Mouse (Mus musculus) urinary bladder, postnatal 4 days (tissue): Measurements from ENCODE around the gene Birc5.
"Not testable (repeated sequence)": the region's sequence is repeated elsewhere in the genome, so short reads cannot be mapped to it uniquely, and the experiment has no call there.

Experiments
- DNase-seq, 2 experiments: peaks; one replicate each; pipeline ENCODE4 v3.0.0; 2021 to 2022; ENCODE audit warnings: low spot score in 2 of 2

The Birc5 gene

DNA sequence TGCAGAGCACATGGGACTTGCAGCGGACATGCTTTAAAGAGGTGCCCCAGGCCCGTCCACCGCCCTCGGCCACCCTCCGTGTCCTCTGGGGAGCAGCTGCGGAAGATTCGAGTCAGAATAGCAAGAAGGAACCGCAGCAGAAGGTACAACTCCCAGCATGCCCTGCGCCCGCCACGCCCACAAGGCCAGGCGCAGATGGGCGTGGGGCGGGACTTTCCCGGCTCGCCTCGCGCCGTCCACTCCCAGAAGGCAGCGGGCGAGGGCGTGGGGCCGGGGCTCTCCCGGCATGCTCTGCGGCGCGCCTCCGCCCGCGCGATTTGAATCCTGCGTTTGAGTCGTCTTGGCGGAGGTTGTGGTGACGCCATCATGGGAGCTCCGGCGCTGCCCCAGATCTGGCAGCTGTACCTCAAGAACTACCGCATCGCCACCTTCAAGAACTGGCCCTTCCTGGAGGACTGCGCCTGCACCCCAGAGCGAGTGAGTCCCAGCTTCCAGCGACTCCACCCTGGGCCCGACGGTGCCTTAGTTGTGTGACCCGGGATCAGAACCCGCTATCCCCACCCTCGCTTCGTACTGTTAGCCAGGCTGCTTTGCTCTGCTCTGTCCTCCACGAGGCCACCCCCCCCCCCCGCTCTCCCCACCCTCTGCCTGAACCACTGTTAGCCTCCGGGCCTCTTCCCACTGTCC, at the start of gene Birc5:
TSS of gene Birc5 (plus strand) at position 267 of the 687 bp plus-strand sequence.
- peak; percentile 94 to 98 for DNase-seq

DNA sequence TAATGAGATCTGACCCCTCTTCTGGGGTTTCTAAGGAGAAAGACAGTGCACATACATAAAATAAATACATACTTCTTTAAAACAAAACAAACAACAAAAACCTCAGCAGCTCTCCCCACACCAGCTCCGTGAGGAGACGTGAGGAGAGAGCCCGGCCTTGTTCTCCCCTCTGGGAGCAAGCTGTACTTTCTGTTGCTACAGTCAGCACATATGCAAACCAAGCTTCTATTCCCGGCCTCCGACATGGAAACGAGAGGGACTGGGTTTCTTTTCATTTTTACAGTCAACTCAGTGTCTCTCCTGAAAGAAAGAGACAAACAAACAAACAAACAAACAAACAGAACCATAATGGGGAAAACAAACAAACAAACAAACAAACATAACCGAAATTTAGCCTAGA, 49.0 kb upstream of the Birc5 start:
- no peak for DNase-seq

DNA sequence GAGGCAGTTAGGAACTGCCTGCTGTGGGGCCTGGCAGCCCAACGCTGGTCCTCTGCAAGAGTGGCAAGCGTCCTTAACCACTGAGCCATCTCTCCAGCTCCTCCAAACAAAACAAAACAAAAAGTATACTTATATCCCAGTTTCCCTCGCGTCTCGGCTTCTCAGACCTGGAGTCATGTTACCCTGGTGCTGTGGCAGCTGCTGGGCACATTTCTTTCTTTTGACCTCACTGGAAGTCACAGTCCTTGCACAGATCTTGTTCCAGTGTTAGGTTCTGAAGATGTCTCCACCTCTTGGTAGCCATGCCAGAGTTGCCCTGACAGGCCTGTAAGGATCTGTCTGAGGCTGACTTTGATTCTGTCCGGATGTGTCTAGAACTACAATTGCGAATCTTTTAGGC, 47.4 kb upstream of the Birc5 start:
- DNase-seq, result no peak

DNA sequence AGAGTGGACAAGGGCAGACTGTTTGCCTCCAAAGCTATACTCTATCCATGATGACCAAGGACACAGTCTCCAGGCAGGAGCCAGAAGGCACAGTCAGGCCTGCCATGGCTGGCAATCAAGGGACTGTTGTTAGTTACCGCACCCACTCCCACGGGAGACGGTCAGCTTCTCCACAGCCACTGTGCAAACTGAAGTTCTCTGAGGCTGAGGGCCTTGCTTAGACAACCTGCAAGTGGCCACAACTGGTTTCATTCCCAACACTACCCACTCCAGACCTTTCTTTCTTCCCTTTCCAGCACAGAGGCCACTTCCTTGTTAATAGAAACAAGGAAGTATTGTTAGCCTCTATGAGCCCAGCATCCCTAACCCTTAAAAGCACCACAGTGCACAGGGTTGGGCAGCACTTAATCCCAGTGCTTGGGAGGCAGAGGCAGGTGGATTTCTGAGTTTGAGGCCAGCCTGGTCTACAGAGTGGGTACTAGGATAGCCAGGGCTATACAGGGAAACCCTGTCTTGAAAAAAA, 45.8 kb upstream of the Birc5 start:
- no peak for DNase-seq

DNA sequence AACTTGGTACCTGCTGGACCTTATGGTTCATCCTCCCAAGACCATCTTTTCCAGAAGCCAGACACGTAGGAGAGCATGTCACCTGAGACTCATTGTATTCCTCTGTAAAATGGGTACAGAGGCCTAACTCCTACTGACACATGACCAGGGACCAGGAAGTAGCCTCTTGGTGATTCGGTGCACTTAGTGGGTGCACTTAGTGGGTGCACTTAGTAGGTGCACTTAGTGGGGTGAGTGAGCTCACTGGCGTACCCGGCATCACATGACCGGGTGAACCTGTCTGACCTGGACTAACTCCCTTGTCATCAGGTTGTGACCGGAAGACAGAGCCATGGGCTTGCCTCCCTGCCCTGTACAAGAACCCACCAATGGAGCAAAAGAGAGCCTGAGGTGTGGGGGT, 42.3 kb upstream of the Birc5 start:
- DNase-seq, result no peak

DNA sequence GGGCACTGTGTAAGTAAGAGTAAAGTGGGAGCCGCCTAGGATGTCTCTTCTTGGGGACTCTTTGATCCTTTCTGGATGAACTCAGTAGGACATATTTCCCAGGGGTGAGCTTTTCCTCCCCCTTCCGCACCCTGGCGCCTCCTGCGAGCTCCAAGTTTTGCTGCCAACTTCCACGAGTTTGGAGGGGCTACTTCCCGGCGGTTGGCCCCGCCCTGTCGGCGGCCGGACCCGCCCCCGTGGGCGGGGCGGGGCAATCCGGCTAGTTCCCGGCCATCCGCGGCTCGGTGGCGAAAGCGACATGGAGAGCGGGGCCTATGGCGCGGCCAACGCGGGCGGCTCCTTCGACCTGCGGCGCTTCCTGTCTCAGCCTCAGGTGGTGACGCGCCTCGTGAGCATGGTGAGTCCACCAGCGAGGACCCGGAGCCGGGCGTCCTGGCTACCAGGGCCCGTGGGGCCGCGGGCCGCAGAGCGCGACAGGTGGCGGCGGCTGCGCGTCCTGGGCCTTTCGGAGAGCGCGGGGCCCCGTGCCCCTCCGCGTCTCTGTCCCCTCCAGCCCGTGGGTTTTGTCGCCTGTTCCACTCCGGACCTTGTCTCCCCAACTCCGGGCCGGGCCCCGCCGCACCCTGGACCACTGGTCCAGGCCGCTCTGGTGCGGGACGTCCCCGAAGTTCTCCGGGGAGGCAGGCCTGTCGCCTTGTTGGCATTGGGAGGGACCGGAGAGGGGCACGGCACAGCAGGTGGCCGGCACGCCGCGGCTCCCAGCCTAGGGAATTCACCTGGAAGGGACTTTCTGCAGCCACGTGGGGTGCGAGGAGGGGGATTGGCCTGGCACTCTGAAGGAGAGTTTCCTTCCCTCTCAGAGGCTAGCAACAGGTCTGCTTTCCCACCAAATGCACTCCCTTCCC, 39.4 kb upstream of the Birc5 start, which contains the start of the genes Gm20708 and Syngr2:
TSS of gene Gm20708 (plus strand) at position 262 of the 905 bp plus-strand sequence.
TSS of gene Syngr2 (plus strand) at position 262 of the 905 bp plus-strand sequence.
- DNase-seq, result peak in 1 of 2 experiments; percentile 67

DNA sequence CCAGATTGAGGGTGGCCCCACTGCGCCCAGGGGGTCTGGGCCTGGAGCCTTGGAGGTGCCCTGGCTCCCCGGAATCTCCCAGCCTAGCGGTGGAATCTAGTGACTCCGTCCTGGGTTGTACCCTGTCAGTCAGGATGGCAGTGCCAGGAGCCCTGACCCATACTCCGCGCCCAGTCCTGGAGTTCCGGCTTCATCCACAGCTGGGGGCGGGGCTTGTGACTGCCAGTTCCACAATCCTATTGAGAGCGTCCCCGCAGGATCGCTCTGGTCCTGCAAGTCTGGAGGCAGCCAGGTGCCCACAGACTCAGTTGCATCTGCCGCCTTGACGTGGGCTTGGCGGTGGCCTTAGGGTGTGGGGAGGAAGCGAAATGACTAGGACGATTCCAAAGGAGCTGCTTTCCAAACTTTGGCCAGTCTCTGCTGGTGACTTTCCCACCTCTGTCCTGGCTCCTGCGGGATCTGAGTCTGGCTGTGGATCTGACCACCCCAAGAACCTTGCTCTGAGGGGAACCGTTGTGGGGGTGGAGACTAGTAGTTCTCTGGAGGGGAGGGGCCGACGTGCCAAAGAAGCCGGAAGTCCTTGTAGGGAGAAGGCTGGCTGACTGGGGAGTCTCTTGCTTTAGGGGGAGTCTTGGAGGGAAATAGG, 38.5 kb upstream of the Birc5 start:
- peak; percentile 76 to 89 for DNase-seq

DNA sequence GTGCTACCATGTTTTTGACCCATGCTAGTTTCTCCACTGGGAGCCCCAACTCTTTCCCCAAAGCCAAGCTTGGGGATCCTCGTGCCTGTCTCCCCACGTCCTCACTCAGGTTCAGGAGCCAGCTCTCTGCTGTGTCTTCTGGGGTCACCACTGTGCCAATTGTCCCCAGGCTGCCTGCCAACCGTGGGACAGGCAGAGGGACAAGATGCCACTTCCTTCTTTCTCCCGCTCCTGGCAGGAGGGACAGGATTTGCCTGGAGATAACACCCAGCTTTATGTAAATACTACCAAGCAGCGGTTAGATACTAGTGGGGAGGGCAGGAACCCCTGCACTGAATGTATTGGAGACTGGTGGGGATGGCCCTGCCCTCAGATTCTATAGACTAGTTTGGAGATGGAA, 35.2 kb upstream of the Birc5 start:
- no peak for DNase-seq

DNA sequence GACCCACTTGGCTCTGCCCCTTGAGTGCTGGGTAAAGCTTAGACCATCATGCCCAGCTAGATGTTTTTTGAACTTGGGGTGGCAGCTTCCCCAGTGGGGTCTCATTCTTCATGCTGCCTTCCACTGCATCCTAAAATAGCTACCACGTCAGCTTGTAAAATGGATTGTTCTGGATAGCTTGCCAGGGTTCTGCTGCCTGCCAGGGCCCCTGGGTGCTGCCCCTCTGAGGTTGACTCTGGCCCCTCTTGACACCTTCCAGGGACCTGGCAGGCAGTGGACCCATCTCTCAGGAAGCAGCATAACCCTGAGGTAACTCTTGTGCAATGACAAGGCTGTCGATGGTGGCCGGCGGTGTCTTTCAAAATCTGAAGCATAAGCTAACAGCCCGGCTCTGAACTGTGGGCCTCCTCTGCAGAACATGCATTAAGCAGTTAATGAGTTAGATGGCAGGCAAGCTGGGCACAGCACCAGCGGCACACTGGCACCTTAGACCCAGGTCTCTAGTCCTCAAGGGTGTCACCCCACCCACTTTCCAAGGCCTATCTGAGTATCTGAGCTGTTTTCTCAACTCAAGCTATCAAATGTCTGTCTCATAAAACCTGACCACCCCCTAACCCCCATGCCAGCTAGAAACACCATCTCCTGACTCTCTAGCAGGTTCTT, 34.2 kb upstream of the Birc5 start:
- DNase-seq, result no peak

DNA sequence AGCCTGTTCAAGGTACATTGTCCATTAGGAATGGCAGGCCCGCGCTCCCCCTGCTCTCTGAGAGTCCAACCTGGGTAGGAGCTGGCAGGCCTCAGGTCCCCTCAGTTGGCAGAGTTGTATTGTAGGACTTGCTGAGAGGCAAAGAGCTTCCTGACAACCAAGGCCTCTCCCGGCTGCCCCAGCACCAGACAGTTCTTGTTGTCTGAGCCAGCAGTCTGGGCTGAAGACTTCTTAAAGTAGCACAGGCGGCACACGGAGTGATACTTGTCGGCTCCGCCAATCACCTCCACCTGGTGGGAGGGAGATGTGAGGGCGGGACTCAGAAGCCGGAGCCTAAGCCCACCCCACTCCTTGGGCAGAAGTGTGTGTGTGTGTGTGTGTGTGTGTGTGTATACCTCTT, 33.2 kb upstream of the Birc5 start:
- DNase-seq, result not testable (repeated sequence)

DNA sequence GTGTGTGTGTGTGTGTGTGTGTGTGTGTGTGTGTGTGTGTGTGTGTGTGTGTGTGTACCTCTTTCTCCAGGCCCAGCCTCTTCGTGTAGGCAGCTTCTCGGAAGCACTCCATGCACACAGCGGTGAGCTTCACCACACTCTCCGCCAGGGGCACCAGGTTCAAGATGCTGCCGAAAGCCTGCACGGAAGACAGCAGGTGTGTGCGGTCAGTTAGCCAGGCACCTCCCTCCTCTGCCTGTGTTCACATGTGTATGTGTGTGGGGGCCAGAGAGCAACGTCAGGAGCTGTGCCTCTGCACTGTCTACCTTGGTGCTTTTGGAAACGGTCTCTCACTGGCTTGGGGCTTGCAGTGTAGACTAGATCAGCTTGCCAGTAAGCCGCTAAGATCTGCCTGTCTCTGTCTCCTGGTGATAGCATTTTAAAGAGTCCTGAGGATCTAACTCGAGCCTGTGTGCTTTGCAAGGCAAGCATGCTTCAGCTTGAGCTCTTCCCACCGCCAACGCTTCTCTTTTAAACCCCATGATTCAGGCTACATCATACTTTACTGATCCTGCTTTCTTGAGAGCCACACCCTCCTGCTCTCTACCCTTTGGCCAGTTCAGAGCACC, 32.6 kb upstream of the Birc5 start:
- no peak for DNase-seq

DNA sequence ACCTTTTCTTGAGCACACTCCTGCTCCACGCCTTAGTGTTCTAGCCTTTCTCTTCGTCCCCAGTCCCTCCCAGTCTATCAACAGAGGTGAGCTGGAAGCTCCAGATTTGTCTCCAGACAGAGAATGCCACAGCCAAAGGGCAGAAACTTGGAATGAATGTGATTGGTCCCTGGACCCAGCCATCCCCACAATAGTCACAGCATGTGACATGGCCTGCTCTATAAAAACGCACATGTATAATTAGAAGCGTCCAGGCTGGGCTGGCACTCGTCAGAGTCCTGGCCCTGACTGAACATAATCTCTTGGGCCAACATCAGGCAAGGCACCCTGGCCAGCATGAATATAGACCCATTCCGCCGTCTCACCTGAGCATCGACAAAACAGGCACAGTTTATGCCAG, 30.0 kb upstream of the Birc5 start:
- no peak for DNase-seq

DNA sequence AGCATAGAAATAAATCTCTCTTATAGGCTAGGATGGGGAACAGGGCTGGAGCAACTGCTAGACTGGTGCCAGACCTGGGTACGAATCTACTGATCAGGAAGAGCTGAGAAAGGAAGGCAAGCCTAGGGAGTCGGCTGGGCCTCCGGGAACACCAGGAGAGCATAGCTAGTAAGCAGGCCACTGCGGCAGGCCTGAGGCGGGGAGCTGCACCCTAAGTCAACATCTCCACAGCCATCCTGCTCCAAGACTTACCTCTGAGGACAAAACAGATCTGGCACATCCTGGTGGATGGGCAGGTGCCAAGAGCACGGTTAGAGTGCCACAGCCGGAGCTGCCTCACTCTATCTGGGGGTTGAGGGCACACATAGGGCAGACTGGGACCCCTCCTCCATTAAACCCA, 28.9 kb upstream of the Birc5 start:
- no peak for DNase-seq

DNA sequence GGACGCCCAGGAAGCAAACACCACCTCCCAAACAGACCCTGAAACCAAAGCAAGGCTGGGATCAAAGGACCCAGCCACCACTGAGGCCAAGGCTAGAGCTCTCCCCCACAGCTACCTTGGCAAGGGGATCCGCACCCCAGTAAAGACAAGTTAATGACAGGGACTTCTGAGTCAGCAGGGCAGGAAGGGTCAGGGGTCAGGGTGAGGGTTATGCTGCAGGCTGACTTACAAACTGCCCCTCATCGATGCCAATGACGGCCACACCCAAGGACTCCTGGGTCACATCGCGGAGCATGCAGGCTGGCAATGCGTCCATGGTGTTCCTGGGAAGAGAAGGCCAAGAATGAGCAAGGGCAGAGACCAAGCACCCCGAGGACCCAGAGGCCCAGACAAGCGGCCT, 27.2 kb upstream of the Birc5 start:
- no peak for DNase-seq

DNA sequence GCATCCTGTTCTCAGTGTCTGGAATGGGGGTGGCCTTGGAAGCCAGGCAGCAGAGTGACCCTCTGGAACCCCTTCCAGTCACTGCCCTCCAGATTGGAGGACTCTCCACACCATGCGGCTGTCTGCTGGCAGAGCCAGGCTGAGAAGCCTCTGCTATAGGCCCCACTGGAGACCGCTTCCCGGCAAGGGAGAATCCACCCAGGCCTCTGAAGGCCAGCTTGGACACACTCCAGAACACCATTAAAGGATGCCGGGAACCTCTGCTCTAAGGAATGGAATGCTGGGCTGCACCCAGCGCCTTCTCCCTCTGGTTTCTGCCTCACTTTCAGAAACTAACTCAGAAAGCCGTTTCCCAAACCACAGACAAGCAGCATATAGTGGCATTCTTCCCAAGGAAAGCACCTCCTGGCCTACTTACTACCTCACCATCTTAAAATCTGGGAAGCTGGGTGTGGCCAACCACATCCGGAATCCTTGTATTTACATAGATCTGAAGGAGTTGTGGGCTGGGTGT, 26.3 kb upstream of the Birc5 start:
- peak in 1 of 2 experiments; percentile 41 for DNase-seq

DNA sequence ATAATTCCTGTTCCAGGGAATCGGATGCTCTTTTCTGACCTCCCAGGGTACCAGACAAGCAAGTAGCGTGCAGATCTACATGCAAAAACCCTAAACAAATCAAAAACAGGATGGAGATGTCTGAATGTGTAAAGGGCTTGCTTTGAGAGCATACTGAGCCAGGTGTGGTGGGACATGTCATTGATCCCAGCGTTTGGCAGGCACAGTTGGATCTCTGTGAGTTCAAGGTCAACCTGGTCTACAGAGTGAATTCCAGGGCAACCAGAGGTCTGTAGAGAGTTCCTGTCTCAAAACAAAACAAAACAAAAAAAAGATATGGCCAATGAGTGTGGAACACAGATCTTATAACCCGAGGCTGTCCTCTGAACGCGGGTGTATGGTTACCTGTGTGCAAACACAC, 25.6 kb upstream of the Birc5 start:
- no peak for DNase-seq

DNA sequence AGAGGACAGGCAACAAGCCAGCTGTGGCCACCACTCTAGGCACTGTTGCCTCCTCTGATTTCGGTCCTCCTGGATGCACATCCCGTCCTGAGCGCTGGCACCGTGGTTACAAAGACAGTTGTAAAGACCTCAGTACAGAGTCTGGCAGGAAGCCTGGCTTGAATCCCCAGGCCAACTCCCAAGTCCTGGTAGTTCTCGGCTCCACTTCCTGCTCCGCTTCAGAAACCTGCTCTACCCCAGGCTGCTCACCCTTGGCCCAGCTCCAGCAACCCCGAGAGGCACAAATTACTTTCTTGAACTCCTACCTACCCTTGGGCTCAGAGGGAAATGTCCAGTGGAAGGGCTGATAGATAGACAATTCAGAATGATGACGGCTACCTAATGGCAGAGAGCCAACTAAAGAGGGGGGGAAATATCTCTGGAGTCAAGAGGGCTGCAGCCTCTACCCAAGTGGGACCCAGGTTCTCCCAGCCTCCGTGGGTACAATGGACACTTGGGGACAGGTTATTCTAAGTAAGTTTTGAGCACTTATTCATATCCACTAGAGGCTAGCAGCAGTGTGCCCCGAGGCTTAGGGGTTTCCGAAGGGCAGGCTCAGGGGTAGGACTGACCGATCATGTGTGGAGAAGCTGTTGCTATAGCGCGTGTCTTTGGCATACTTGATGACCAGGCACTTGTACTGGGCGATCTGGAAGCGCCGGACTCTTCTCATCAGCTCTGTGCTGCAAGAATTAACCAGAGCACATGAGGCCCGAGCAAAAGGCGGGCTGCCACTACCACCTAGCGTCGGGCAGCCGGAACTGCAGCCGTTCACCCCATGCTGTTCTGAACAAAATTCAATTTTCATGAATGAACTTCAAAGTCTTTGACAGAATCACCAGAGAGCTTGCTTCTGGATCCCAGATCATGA, 24.7 kb upstream of the Birc5 start:
- DNase-seq, result peak; percentile 73 to 83

DNA sequence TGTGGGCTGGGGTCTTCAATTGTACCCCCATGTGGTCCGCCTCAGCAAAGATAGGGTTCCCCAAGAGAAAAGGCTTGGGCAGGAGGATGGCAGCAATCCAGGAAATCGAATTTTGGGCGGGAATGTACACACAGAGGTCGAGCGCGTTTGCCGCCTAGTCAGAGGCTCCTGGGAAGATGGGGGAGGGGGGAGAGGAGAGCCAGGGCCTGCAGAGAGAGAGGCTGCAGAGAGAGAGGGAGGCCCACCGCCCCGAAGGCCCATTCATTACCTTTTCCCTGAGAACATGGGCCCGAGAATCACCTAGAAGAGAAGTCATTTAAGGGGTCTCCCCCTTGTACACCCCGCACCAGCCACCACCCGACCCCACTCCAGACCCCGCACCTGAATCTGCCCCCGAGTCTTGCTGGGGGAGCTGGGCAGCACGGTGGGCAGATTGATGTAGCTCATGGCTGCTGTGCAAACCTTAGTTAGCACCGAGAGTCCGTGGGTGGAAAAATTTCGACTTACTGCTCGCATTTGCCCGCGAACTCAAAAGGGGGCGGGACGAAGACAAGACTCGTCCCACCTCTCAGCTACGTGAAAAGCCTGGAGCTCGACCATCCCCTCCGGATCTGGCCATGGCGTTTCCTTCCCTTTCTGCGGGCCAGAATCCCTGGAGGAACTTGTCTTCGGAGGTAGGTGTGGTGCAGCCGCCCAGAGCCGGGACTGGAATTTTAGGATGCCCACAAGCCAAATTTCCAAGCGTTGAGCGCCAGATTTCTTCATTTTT, 23.5 kb upstream of the Birc5 start, which contains the start of the genes Afmid and Tk1:
TSS of gene Afmid (plus strand) at position 592 of the 769 bp plus-strand sequence.
TSS of gene Tk1 (minus strand) at position 760 of the 769 bp plus-strand sequence.
- peak; percentile 74 to 79 for DNase-seq

DNA sequence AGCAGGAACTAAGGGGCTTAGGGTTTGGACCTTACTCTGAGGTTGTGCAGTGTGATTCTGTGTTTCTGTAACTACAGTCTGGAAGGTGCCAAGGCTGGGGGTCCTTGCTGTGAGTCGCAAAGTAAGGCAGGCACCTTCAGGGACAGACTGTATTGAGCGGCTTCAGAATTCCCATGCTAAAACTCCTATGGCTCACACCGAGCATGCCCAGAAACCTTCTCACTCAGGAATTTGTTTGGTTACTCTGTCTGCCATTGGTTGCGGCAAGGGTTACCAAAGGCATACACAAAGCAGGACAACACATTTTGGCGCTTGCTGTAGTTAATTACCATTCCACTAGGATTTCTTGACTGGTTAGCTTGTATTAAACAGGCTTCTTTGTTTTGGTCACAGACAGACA, 22.9 kb upstream of the Birc5 start:
- no peak for DNase-seq
